Mouse (Mus musculus) left cerebral cortex, adult 18-20 months (tissue): ENCODE data around the gene Map3k14. TPM values are rescaled to one million over a fixed set of nuclear protein-coding genes. Genes with fewer than 3 reads are reported as not detected.

Experiments used
- DNase-seq, 2 experiments: peaks; one replicate each; pipeline ENCODE4 v3.0.0; 2021 to 2022; ENCODE audit warnings: low spot score in 2 of 2, mixed read lengths in 1 of 2
- total RNA-seq, 2 experiments: library from RNA; stranded (reverse); gene quantifications; 2 replicates each; pipeline ENCODE4 v1.2.3; 2021

Gene Map3k14
- total RNA-seq, 2 experiments from 2014 or later: 5.7 to 5.9 TPM

GRCm38 (mm10) chr11:103177216-103177615 lies 90.1 kb downstream of the Map3k14 start:
- no peak for DNase-seq

GRCm38 (mm10) chr11:103176510-103176909 lies 90.8 kb downstream of the Map3k14 start:
- no peak for DNase-seq

GRCm38 (mm10) chr11:103175688-103176442 lies 91.4 kb downstream of the Map3k14 start:
- no peak for DNase-seq

- no peak for DNase-seq
These were observed 92.3 kb downstream of the Map3k14 start for GRCm38 (mm10) chr11:103174891-103175391.

- DNase-seq: no peak
These were observed 92.8 kb downstream of the Map3k14 start for GRCm38 (mm10) chr11:103174411-103174832.

GRCm38 (mm10) chr11:103173771-103174344 lies 93.4 kb downstream of the Map3k14 start:
- peak; percentile 58 to 69 for DNase-seq

GRCm38 (mm10) chr11:103173041-103173770 lies 94.1 kb downstream of the Map3k14 start:
- no peak for DNase-seq

GRCm38 (mm10) chr11:103172392-103173040 lies 94.8 kb downstream of the Map3k14 start:
- DNase-seq: no peak

- no peak for DNase-seq
These were observed 95.4 kb downstream of the Map3k14 start for GRCm38 (mm10) chr11:103171703-103172391.

- DNase-seq: no peak
These were observed 96.0 kb downstream of the Map3k14 start for GRCm38 (mm10) chr11:103171286-103171620.

- DNase-seq: peak in 1 of 2 experiments; percentile 42
These were observed 96.6 kb downstream of the Map3k14 start, which contains the start of gene Fmnl1 for GRCm38 (mm10) chr11:103170494-103171285. TSS of gene Fmnl1 (plus strand) at chr11:103171107.

- no peak for DNase-seq
These were observed 97.2 kb downstream of the Map3k14 start for GRCm38 (mm10) chr11:103170111-103170493.

Other genes with a start within 250 kb of the Map3k14 start
- gene Nmt1, start 239.3 kb downstream of the Map3k14 start, total RNA-seq: 100 to 1,000 TPM; 130 to 131 TPM
- gene Dcakd, start 239.1 kb downstream of the Map3k14 start, total RNA-seq: 10 to 100 TPM; 44.4 to 44.6 TPM
- 10 to 100 TPM; 20.4 to 21.7 TPM for gene Plcd3, start 165.8 kb downstream of the Map3k14 start, total RNA-seq
- gene Acbd4, start 165.8 kb downstream of the Map3k14 start, total RNA-seq: 10 to 100 TPM; 85.2 to 90.4 TPM
- gene Hexim1, start 151.2 kb downstream of the Map3k14 start, total RNA-seq: 10 to 100 TPM; 42.6 to 52.8 TPM
- 10 to 100 TPM; 16.1 to 16.2 TPM for gene Hexim2, start 135.0 kb downstream of the Map3k14 start, total RNA-seq
- gene Fmnl1, start 96.4 kb downstream of the Map3k14 start, total RNA-seq: 100 to 1,000 TPM; 169 to 206 TPM
- gene 1700023F06Rik, start 58.9 kb downstream of the Map3k14 start, total RNA-seq: 1 to 10 TPM; 1.8 to 2.0 TPM
- 1 to 10 TPM; 1.5 to 1.8 TPM for gene Spata32, start 49.0 kb downstream of the Map3k14 start, total RNA-seq
- gene Arhgap27, start 96.2 kb upstream of the Map3k14 start, total RNA-seq: 10 to 100 TPM; 11.9 to 15.1 TPM
- 10 to 100 TPM; 18.2 to 18.8 TPM for gene Plekhm1, start 145.2 kb upstream of the Map3k14 start, total RNA-seq
- gene Lrrc37a, start 237.1 kb upstream of the Map3k14 start, total RNA-seq: not detected